Mouse (Mus musculus): ENCODE measurements around the gene Gm5726.
"Not testable (repeated sequence)": the region's sequence is repeated elsewhere in the genome, so short reads cannot be mapped to it uniquely, and the experiment has no call there.

Gm5726 gene

DNA sequence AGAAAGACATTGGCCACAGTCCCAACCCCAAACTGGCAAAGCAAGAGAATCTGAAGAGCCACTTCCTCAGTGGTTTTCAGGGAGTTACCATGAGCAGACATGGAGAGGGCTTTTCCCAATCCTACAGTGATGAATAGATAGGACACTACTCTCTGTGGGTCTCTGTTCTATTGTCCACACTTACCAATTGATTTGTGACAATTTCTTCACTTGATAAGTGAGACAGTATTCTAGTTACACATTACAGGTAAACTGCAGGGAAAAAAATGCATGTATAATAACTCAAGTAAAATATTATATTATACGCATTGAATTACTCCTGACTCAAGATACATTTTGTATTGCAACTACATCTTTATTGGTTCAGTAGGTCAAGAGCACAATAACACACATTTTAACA lies at the start of gene Gm5726:
Gm5726 (minus strand) TSS at position 101 of the 400 bp plus-strand sequence.
- not testable (repeated sequence) for DNase-seq

DNA sequence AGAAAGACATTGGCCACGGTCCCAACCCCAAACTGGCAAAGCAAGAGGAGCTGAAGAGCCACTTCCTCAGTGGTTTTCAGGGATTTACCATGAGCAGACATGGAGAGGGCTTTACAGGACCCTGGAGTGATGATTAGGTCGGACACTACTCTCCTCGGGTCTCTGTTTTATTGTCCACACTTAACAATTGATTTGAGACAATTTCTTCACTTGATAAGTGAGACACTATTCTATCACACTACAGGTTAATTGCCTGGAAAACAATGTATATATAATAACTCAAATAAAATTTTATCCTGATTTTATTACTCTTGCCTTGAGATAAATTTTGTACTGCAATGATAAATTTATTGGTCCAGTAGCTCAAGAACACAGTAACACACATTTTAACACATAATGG lies 30.6 kb upstream of the Gm5726 start, which contains the start of gene Gm4141:
Gm4141 (minus strand) TSS at position 101 of the 400 bp plus-strand sequence.
- DNase-seq: not testable (repeated sequence)

DNA sequence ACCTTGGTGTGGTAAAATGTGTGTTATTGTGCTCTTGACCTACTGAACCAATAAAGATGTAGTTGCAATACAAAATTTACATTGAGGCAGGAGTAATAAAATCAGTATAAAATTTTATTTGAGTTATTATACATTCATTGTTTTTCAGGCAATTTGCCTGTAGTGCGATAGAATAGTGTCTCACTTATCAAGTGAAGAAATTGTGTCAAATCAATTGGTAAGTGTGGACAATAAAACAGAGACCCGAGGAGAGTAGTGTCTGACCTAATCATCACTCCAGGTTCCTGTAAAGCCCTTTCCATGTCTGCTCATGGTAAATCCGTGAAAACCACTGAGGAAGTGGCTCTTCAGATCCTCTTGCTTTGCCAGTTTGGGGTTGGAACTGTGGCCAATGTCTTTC lies 12.0 kb downstream of the Gm5726 start, which contains the start of gene Vmn1r104:
Vmn1r104 (plus strand) TSS at position 301 of the 400 bp plus-strand sequence.
- not testable (repeated sequence) for DNase-seq

DNA sequence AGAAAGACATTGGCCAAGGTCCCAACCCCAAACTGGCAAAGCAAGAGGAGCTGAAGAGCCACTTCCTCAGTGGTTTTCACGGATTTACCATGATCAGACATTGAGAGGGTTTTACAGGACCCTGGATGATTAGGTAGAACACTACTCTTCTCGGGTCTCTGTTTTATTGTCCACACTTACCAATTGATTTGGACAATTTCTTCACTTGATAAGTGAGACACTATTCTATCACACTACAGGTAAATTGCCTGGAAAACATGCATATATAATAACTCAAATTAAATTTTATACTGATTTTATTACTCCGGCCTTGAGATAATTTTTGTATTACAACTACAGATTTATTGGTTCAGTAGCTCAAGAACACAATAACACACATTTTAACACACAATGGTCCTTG lies 35.1 kb downstream of the Gm5726 start, which contains the start of gene Vmn1r103:
Vmn1r103 (minus strand) TSS at position 101 of the 400 bp plus-strand sequence.
- not testable (repeated sequence) for DNase-seq
